Mouse (Mus musculus): ENCODE measurements at regions not wholly inside any gene's neighbourhood (a gene's known extent, or its start where the extent isn't known, plus 50 kb on each side); places are given as distances from the start of the nearest gene placed in this dataset.
A peak's percentile ranks its signal among the peaks of the same experiment; 100 is the strongest.

DNA sequence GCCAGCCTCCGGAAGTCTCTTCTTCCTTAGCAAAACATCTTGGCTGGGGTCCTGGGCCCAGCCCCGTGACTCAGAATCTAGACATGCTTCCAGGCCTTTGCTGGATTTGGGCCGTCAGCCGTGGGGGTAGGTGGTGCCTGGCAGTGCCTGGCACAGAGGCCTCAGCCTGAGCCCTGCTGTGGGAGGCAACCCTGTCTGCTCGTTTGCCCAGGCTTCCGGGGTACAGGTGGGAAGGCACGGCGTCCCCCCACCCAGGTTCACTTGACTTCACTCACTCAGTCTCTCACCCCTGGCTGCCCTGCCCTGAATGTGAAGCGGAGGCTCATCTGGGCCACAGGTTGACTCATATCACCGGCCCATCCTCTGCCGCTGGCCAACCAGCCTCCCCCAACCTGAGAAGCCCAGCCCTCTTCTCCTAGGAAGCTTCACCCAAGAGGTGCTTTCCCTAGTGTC lies 99.9 kb upstream of the Tmem189 start:
- 87% methylated on average over 11 of the region's 11 CpGs for WGBS
- 0 out of 2 replicates have a peak overlapping the region, but pooled peaks have one; percentile 4 for H3K9ac ChIP-seq
- no peak overlapping the region for H3K4me3 ChIP-seq
- no peaks in the 10 kb centered on the region for H3K4me1 ChIP-seq
- no peaks in the 10 kb centered on the region for H3K36me3 ChIP-seq
- ATAC-seq (ENCODE audit: insufficient number of reproducible peaks, insufficient read depth, low FRiP score, low TSS enrichment), result no peak
- no peak overlapping the region for H3K27ac ChIP-seq
- H3K4me2 ChIP-seq (replicated peaks), result no peak overlapping the region
- H3K9me3 ChIP-seq, result no peaks in the 10 kb centered on the region
- H3K27me3 ChIP-seq, result no peaks in the 10 kb centered on the region

DNA sequence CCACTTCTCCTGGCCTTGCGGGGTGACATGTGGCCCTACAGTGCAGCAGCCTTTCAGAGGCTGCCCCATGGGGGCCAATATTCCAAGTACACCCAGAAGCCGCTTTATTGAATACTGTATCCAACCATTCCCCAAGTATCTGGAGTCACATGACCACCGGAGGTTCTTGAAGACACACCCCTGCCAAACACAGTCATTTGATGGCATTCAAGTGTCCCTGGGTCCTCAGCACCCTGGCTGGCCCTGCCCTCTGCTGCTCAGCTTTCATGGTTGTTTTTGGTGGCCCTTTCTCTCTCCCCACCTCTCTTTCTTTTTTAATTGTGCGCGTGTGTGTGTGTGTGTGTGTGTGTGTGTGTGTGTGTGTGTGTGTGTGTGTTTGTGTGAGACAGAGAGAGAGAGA lies 97.3 kb upstream of the Tmem189 start:
- Histone ChIP-seq H3K27ac (0 out of 2 replicates have a peak overlapping the region, but pooled peaks have one; percentile 3), H3K9me3 (no peaks in the 10 kb centered on the region), H3K4me1 (peaks cover 9% of the 10 kb centered on the region), H3K4me2 (replicated peaks) (no peak overlapping the region), H3K27me3 (0 out of 2 replicates have a peak, but pooled peaks cover 2% of the 10 kb centered on the region), H3K9ac (no peak overlapping the region), H3K36me3 (no peaks in the 10 kb centered on the region), H3K4me3 (no peak overlapping the region)
- ATAC-seq (ENCODE audit: insufficient number of reproducible peaks, insufficient read depth, low FRiP score, low TSS enrichment), result no peak
- 95% methylated on average over 5 of the region's 5 CpGs for WGBS

DNA sequence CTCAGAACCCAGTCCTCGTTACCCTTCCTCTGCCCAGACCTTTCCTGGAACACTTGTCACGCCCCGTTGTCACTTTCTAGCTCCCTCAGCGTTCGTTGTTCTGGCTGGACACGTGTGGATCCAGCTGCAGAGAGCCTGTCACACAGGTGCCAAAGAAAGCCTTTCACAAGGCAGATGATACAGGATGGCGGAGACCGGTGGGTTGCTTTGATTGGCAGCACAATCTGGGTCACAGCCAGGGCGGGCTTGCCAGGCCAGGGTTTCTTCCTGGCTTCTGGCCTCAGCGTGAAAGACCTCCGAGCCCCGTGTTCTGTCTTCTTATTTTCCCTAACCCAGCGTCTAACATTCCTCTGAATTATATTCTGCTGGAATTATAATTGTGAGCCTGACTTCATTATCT lies 94.7 kb upstream of the Tmem189 start:
- 86% methylated on average over 13 of the region's 13 CpGs for WGBS
- no peak overlapping the region for H3K27ac ChIP-seq
- 0 out of 2 replicates have a peak, but pooled peaks cover 2% of the 10 kb centered on the region for H3K27me3 ChIP-seq
- peaks cover 21% of the 10 kb centered on the region for H3K4me1 ChIP-seq
- no peak overlapping the region for H3K9ac ChIP-seq
- no peak for ATAC-seq (ENCODE audit: insufficient number of reproducible peaks, insufficient read depth, low FRiP score, low TSS enrichment)
- no peaks in the 10 kb centered on the region for H3K9me3 ChIP-seq
- H3K4me2 ChIP-seq (replicated peaks), result no peak overlapping the region
- no peak overlapping the region for H3K4me3 ChIP-seq
- no peaks in the 10 kb centered on the region for H3K36me3 ChIP-seq

DNA sequence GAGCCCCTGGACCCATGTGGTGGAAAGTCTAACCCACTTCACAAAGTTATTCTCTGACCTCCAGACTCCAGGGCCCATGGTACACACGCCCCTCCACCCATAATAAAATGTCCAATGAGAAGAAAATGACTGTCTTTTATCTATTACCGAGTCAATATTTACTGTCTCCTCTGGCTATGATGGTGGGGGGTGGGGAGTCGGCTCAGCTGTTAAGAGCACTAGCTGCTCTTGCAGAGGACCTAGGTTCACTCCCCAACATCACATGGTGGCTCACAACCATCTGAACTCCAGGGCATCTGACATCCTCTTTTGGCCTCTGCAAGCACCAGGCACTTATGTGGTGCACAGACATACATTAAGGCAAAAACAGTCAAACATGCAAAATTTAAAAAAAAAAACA lies 93.8 kb upstream of the Tmem189 start:
- H3K4me2 ChIP-seq (replicated peaks), result no peak overlapping the region
- ATAC-seq (ENCODE audit: insufficient number of reproducible peaks, insufficient read depth, low FRiP score, low TSS enrichment), result no peak
- H3K4me3 ChIP-seq, result no peak overlapping the region
- H3K27me3 ChIP-seq, result 0 out of 2 replicates have a peak, but pooled peaks cover 2% of the 10 kb centered on the region
- 79% methylated on average over 3 of the region's 3 CpGs for WGBS
- no peaks in the 10 kb centered on the region for H3K36me3 ChIP-seq
- no peak overlapping the region for H3K27ac ChIP-seq
- H3K9ac ChIP-seq, result no peak overlapping the region
- no peaks in the 10 kb centered on the region for H3K9me3 ChIP-seq
- peaks cover 30% of the 10 kb centered on the region for H3K4me1 ChIP-seq

DNA sequence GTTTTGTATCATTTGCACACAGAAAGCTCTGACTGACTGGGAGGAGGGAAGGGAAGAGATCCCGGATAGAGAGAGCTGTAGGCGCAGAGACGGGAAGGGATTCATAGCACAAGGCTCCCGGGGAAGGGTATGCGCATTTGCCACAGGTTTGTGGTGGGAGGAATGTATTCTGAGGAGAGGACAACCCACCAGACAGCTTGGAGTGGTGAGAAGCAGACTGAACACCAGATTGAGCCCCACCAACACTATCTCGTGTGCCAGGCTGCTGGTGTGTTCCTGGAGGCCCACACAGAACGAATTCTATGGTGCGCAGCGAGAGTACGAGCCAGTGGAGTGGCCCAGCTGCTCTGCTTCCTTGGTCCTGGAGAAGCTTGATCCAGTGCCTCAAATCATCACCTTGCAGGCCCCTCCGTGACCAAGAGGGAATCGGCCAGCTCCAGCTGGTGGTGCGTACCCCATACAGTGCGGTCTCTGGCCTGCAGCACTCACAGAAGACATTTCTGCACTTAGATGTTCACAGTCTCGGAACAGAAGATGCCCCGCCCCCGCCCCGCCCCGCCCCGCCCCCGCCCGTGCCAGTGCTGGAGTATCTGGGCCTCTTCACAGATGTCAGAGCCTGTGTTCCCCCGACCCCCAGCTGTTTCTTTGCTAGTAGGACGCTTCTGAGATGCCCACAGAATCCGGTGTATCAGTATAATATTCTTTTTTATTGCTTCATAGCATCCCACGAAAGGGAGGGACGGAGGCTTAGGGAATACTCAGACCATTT lies 92.8 kb upstream of the Tmem189 start:
- no peak for ATAC-seq (ENCODE audit: insufficient number of reproducible peaks, insufficient read depth, low FRiP score, low TSS enrichment)
- Histone ChIP-seq H3K4me2 (replicated peaks) (peak overlapping the region; percentile 28), H3K4me1 (peaks cover 40% of the 10 kb centered on the region), H3K9me3 (no peaks in the 10 kb centered on the region), H3K4me3 (no peak overlapping the region), H3K27ac (peak overlapping the region; percentile 54; the same call in 1 of the 2 replicates), H3K9ac (no peak overlapping the region), H3K36me3 (no peaks in the 10 kb centered on the region), H3K27me3 (0 out of 2 replicates have a peak, but pooled peaks cover 2% of the 10 kb centered on the region)
- 36% methylated on average over 27 of the region's 27 CpGs for WGBS

DNA sequence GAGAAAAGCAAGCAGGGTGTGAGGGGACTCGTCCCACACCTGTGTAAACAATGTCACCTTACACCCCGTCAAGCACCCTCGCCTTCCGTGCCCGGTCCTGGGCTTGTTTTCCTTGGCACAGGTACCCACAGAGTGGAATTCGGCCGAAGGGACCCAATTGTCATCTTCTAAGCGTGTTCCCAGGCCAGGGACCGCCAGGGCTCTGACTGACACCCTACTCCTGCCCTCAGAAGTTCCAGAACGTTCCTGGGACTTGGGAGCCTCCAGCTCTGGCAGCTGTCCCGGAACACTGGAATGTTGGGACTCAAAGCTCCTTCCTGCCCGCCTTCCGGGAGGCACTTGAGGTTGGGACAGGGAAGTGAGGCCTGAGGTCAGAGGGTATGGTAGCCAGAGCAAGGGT lies 91.9 kb upstream of the Tmem189 start:
- H3K27me3 ChIP-seq, result 0 out of 2 replicates have a peak, but pooled peaks cover 2% of the 10 kb centered on the region
- H3K4me2 ChIP-seq (replicated peaks), result no peak overlapping the region
- H3K4me3 ChIP-seq, result no peak overlapping the region
- no peak for ATAC-seq (ENCODE audit: insufficient number of reproducible peaks, insufficient read depth, low FRiP score, low TSS enrichment)
- 66% methylated on average over 13 of the region's 13 CpGs for WGBS
- H3K36me3 ChIP-seq, result no peaks in the 10 kb centered on the region
- no peaks in the 10 kb centered on the region for H3K9me3 ChIP-seq
- no peak overlapping the region for H3K9ac ChIP-seq
- peaks cover 46% of the 10 kb centered on the region for H3K4me1 ChIP-seq
- peak overlapping the region; percentile 54; the same call in 1 of the 2 replicates for H3K27ac ChIP-seq

DNA sequence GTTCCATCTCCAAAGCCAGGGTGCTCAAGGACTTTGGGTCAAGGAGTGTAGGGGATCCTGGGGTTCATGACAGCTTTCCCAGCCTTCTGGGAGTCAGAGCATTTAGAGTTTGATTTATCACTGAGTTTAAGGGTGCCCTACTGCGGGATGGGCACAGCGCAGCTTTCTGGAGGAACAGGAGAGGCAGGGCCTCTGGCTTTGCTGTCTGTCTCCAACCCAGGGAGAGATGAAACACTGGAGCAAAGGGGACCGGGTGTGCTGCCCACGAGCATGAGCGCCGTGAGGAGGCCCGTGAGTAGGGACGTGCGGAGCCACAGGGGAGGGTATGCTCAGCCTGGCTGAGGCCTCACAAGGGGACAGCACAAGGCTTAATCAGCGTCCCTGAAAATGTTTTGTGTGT lies 89.1 kb upstream of the Tmem189 start:
- Histone ChIP-seq H3K27ac (0 out of 2 replicates have a peak overlapping the region, but pooled peaks have one; percentile 1), H3K27me3 (0 out of 2 replicates have a peak, but pooled peaks cover 2% of the 10 kb centered on the region), H3K9ac (no peak overlapping the region), H3K9me3 (no peaks in the 10 kb centered on the region), H3K4me2 (replicated peaks) (peak overlapping the region; percentile 90; the same call in 1 of the 2 replicates), H3K36me3 (no peaks in the 10 kb centered on the region), H3K4me3 (no peak overlapping the region), H3K4me1 (peaks cover 63% of the 10 kb centered on the region)
- no peak for ATAC-seq (ENCODE audit: insufficient number of reproducible peaks, insufficient read depth, low FRiP score, low TSS enrichment)
- WGBS, result 72% methylated on average over 10 of the region's 10 CpGs

DNA sequence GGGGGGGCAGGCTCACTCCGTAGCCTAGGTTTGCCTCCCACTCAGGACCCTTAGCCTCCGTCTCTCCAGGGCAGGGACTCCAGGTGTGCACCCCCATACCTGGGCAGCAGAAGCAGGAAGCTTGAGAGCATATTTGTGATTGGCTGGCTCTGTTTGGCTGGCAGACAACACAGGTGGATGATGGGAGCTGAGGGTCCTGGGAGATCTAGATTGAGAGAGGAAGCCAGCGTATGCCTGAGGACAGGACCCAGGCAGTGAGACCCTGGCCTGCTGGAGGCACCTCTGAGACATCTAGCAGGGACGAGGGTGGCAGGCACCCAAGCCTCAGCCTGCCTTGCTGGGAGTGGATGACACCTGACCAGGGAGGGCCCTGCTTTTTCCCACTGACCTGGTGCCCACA lies 88.6 kb upstream of the Tmem189 start:
- H3K9ac ChIP-seq, result 0 out of 2 replicates have a peak overlapping the region, but pooled peaks have one; percentile 71
- H3K4me3 ChIP-seq, result peak overlapping the region; percentile 55
- H3K27ac ChIP-seq, result peak overlapping the region; percentile 84; the same call in 1 of the 2 replicates
- peaks cover 63% of the 10 kb centered on the region for H3K4me1 ChIP-seq
- no peaks in the 10 kb centered on the region for H3K9me3 ChIP-seq
- peak overlapping the region; percentile 90 for H3K4me2 ChIP-seq (replicated peaks)
- no peaks in the 10 kb centered on the region for H3K36me3 ChIP-seq
- 0 out of 2 replicates have a peak, but pooled peaks cover 2% of the 10 kb centered on the region for H3K27me3 ChIP-seq
- no peak for ATAC-seq (ENCODE audit: insufficient number of reproducible peaks, insufficient read depth, low FRiP score, low TSS enrichment)
- 46% methylated on average over 4 of the region's 4 CpGs for WGBS

- 1% methylated on average over 33 of the region's 33 CpGs for WGBS
- H3K4me3 ChIP-seq, result peak overlapping the region; percentile 55
- H3K4me1 ChIP-seq, result peaks cover 59% of the 10 kb centered on the region
- peak overlapping the region; percentile 84 for H3K27ac ChIP-seq
- peak overlapping the region; percentile 71 for H3K9ac ChIP-seq
- H3K9me3 ChIP-seq, result no peaks in the 10 kb centered on the region
- no peaks in the 10 kb centered on the region for H3K36me3 ChIP-seq
- no peak for ATAC-seq (ENCODE audit: insufficient number of reproducible peaks, insufficient read depth, low FRiP score, low TSS enrichment)
- peak overlapping the region; percentile 90 for H3K4me2 ChIP-seq (replicated peaks)
- 0 out of 2 replicates have a peak, but pooled peaks cover 2% of the 10 kb centered on the region for H3K27me3 ChIP-seq
Observed at GRCm38 (mm10) chr2:167777331-167778085, 87.9 kb upstream of the Tmem189 start.

DNA sequence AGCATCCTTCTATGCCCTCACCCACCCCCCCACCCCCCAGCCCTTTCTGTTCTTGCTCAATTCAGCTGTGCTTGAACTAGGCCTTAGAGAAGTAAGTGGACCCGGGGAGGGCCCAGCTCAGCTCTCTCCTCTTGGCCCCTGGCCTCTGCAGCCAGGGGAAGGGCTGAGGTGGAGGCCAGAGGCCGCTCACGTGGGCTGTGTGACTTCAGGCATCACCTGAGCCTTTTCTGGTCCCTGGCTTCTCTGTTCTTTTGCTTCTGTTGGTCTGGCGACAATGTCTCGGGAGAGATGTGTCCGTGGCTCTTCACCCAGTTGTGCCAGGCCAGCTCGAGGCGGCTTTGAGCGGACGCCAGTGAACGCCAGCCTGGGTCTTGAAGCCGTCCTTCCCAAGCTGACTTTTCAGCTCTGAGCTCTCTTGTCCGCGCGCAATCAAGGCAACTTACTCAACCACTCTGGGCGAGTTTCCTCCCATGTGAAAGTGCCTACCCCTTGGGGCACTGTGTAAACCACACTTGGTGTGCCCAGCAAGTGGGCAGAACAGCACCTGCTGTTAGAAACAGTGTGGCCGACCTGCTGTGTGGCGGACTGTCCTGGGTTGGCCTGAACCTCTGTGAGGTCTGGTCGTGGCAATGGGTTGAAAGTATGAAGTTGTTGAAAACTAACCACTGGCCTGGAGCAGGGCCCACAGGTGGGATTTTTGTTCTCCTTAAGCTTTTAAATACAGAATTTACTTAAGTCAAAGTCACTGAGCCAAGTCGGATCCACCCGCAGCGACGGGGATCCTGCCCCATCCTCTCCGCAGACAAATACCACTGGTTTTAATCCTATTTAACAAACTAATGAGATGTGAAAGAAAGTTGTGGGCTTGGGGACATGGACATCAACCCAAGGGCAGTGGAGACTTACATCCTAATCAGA lies 86.9 kb upstream of the Tmem189 start:
- H3K9ac ChIP-seq, result 0 out of 2 replicates have a peak overlapping the region, but pooled peaks have one; percentile 71

More for the DNA sequence above, 86.9 kb upstream of the Tmem189 start:
- peak overlapping the region; percentile 55; the same call in 1 of the 2 replicates for H3K4me3 ChIP-seq
- peak overlapping the region; percentile 84; the same call in 1 of the 2 replicates for H3K27ac ChIP-seq
- no peak for ATAC-seq (ENCODE audit: insufficient number of reproducible peaks, insufficient read depth, low FRiP score, low TSS enrichment)
- no peaks in the 10 kb centered on the region for H3K9me3 ChIP-seq
- no peaks in the 10 kb centered on the region for H3K27me3 ChIP-seq
- H3K4me2 ChIP-seq (replicated peaks), result peak overlapping the region; percentile 90
- no peaks in the 10 kb centered on the region for H3K36me3 ChIP-seq
- WGBS, result 77% methylated on average over 24 of the region's 24 CpGs
- H3K4me1 ChIP-seq, result peaks cover 49% of the 10 kb centered on the region
